ENCODE assay signal across 8 mouse cellular contexts in genomic region chr2:170129248-170129922, GRCm38 (mm10). TPM values are rescaled to one million over a fixed set of nuclear protein-coding genes. Genes with fewer than 3 reads are reported as not detected.
DNase-seq lines count a peak whose midpoint lies in the region; ATAC-seq lines count a peak whose summit lies in the region.

No protein-coding gene starts in this region.

- H3K9me3 ChIP-seq in kidney, embryonic 14.5 days (ENCODE audit: control insufficient read depth, low read length): no peaks in the 10 kb centered on the region
- H3K9me3 ChIP-seq in hindbrain, embryonic 10.5 days: no peaks in the 10 kb centered on the region
- no peaks in the 10 kb centered on the region for H3K9me3 ChIP-seq in megakaryocyte, embryonic 14.5 days

- H3K4me1 ChIP-seq in kidney, embryonic 14.5 days (ENCODE audit: control insufficient read depth, insufficient read depth, low read length): peaks cover 29% of the 10 kb centered on the region
- H3K4me1 ChIP-seq in hindbrain, embryonic 10.5 days (replicated peaks): peaks cover 91% of the 10 kb centered on the region
- peaks cover 65% of the 10 kb centered on the region for H3K4me1 ChIP-seq in megakaryocyte, embryonic 14.5 days

- ATAC-seq in kidney, embryonic 14.5 days (ENCODE audit: low FRiP score, low TSS enrichment): no peak

- H3K4me2 ChIP-seq in kidney, embryonic 14.5 days (replicated peaks; ENCODE audit: low read depth, low read length): peak overlapping the region; percentile 54

- no peaks in the 10 kb centered on the region for H3K27me3 ChIP-seq in kidney, embryonic 14.5 days (ENCODE audit: control insufficient read depth, insufficient read depth, low read length)
- no peaks in the 10 kb centered on the region; the same call in 1 of the 2 replicates for H3K27me3 ChIP-seq in hindbrain, embryonic 10.5 days (ENCODE audit: insufficient read depth, poor library complexity, severe bottlenecking)
- H3K27me3 ChIP-seq in megakaryocyte, embryonic 14.5 days (replicated peaks): no peaks in the 10 kb centered on the region

- H3K9ac ChIP-seq in kidney, embryonic 14.5 days (ENCODE audit: low read depth, low read length): peak overlapping the region; percentile 99

- no peaks in the 10 kb centered on the region for H3K36me3 ChIP-seq in kidney, embryonic 14.5 days (ENCODE audit: control insufficient read depth, insufficient read depth, low read length)
- H3K36me3 ChIP-seq in hindbrain, embryonic 10.5 days: no peaks in the 10 kb centered on the region
- peaks cover 28% of the 10 kb centered on the region for H3K36me3 ChIP-seq in megakaryocyte, embryonic 14.5 days (replicated peaks; ENCODE audit: low read length)

- peak overlapping the region; percentile 62; the same call in 1 of the 2 replicates for H3K27ac ChIP-seq in kidney, embryonic 14.5 days (ENCODE audit: low read depth, low read length)
- peak overlapping the region; percentile 99 for H3K27ac ChIP-seq in hindbrain, embryonic 10.5 days

- DNase-seq in kidney, postnatal 25 days: no peak
- peak; percentile 51 for DNase-seq in MEL-GATA-1-ER (ENCODE audit: extremely low read depth, low read depth)
- DNase-seq in hindbrain, embryonic 10.5 days (ENCODE audit: low spot score): no peak
- DNase-seq in right cerebral cortex, postnatal 25 days: no peak
- DNase-seq in urinary bladder, postnatal 25 days (ENCODE audit: low spot score): no peak
- no peak for DNase-seq in ovary, adult 18-20 months (ENCODE audit: low spot score)

- H3K4me3 ChIP-seq in kidney, embryonic 14.5 days (ENCODE audit: low read length): peak overlapping the region; percentile 95
- peak overlapping the region; percentile 89 for H3K4me3 ChIP-seq in hindbrain, embryonic 10.5 days
- H3K4me3 ChIP-seq in megakaryocyte, embryonic 14.5 days (replicated peaks): peak overlapping the region; percentile 96

- WGBS in kidney, embryonic 14.5 days: 18% methylated on average over 5 of the region's 5 CpGs
- 19% methylated on average over 5 of the region's 5 CpGs for WGBS in hindbrain, embryonic 10.5 days

RNA-seq across cellular contexts. Expression of gene Zfp217, which starts 18.5 kb away (rescaled TPM):
- polyA plus RNA-seq in kidney, embryonic 14.5 days (2014; fragmentation: Nextera tagmentation; extraction: Ambion mirVana): 5.6 and 6.0 TPM in 2 replicates
- polyA plus RNA-seq in hindbrain, embryonic 10.5 days (2016; fragmentation: Nextera tagmentation; extraction: Ambion mirVana): 3.0 TPM in 2 replicates
- 1.8 and 3.0 TPM in 2 replicates for polyA plus RNA-seq in megakaryocyte, embryonic 14.5 days (2012; ENCODE audit: insufficient read depth, low replicate concordance)
